Mouse (Mus musculus) frontal cortex, postnatal 25 days (tissue): ENCODE results near the gene Ccdc93.

Experiments
- DNase-seq, 2 experiments: peaks; one replicate each; pipeline ENCODE4 v3.0.0; 2022; ENCODE audit warnings: low spot score in 2 of 2

Ccdc93 gene

GRCm38 (mm10) chr1:121511966-121512365 is 81.1 kb downstream of the Ccdc93 start:
- DNase-seq: no peak

- no peak for DNase-seq
These were observed 87.8 kb downstream of the Ccdc93 start for GRCm38 (mm10) chr1:121518609-121519008.

- DNase-seq: peak in 1 of 2 experiments; percentile 15
These were observed 96.2 kb downstream of the Ccdc93 start for GRCm38 (mm10) chr1:121527061-121527460.

GRCm38 (mm10) chr1:121527600-121528398 is 97.0 kb downstream of the Ccdc93 start:
- peak in 1 of 2 experiments; percentile 6 for DNase-seq

GRCm38 (mm10) chr1:121528399-121528720 is 97.5 kb downstream of the Ccdc93 start, which contains the start of gene Htr5b:
Gene Htr5b, minus strand, starts transcription at chr1:121528465.
- peak; percentile 6 to 9 for DNase-seq

- no peak for DNase-seq
These were observed 98.4 kb downstream of the Ccdc93 start for GRCm38 (mm10) chr1:121529286-121529685.

GRCm38 (mm10) chr1:121531439-121531838 is 100.6 kb downstream of the Ccdc93 start:
- DNase-seq: no peak

GRCm38 (mm10) chr1:121540361-121540760 is 109.5 kb downstream of the Ccdc93 start:
- DNase-seq: no peak

- peak in 1 of 2 experiments; percentile 28 for DNase-seq
These were observed 116.0 kb downstream of the Ccdc93 start for GRCm38 (mm10) chr1:121546844-121547243.

GRCm38 (mm10) chr1:121548667-121549066 is 117.8 kb downstream of the Ccdc93 start:
- DNase-seq: no peak

GRCm38 (mm10) chr1:121549456-121549855 is 118.6 kb downstream of the Ccdc93 start:
- no peak for DNase-seq

- DNase-seq: peak in 1 of 2 experiments; percentile 13
These were observed 120.1 kb downstream of the Ccdc93 start for GRCm38 (mm10) chr1:121550801-121551456.

- DNase-seq: no peak
These were observed 120.6 kb downstream of the Ccdc93 start for GRCm38 (mm10) chr1:121551457-121551835.
